Mouse (Mus musculus) Muller cell, postnatal 12 days (primary cell): ENCODE measurements around the gene Ccne1.
A peak's percentile ranks its signal among the peaks of the same experiment; 100 is the strongest.
"Not testable (repeated sequence)": the region's sequence is repeated elsewhere in the genome, so short reads cannot be mapped to it uniquely, and the experiment has no call there.

Experiments
- DNase-seq: peaks from one replicate; pipeline ENCODE4 v3.0.0-alpha.2; 2015; ENCODE audit errors: inconsistent ontology term

Gene Ccne1

GRCm38 (mm10) chr7:38107371-38108259, at the start of gene Ccne1:
Gene Ccne1, minus strand, starts transcription at chr7:38107534.
- DNase-seq: peak; percentile 100

GRCm38 (mm10) chr7:38155829-38156228, 48.5 kb upstream of the Ccne1 start:
- no peak for DNase-seq

- DNase-seq: no peak
Observed at GRCm38 (mm10) chr7:38152571-38152970, 45.2 kb upstream of the Ccne1 start.

- no peak for DNase-seq
Observed at GRCm38 (mm10) chr7:38151706-38152312, 44.5 kb upstream of the Ccne1 start.

- DNase-seq: no peak
Observed at GRCm38 (mm10) chr7:38147477-38147876, 40.1 kb upstream of the Ccne1 start.

- DNase-seq: peak; percentile 76
Observed at GRCm38 (mm10) chr7:38141747-38142545, 34.6 kb upstream of the Ccne1 start.

- DNase-seq: no peak
Observed at GRCm38 (mm10) chr7:38140324-38140723, 33.0 kb upstream of the Ccne1 start.

GRCm38 (mm10) chr7:38134471-38134870, 27.1 kb upstream of the Ccne1 start:
- no peak for DNase-seq

GRCm38 (mm10) chr7:38131186-38131585, 23.9 kb upstream of the Ccne1 start:
- no peak for DNase-seq

GRCm38 (mm10) chr7:38129986-38130729, 22.8 kb upstream of the Ccne1 start:
- no peak for DNase-seq

- no peak for DNase-seq
Observed at GRCm38 (mm10) chr7:38129491-38129890, 22.2 kb upstream of the Ccne1 start.

- DNase-seq: peak; percentile 62
Observed at GRCm38 (mm10) chr7:38128256-38128655, 20.9 kb upstream of the Ccne1 start.

- peak; percentile 22 for DNase-seq
Observed at GRCm38 (mm10) chr7:38125565-38126159, 18.3 kb upstream of the Ccne1 start.

GRCm38 (mm10) chr7:38124164-38124563, 16.8 kb upstream of the Ccne1 start:
- not testable (repeated sequence) for DNase-seq

GRCm38 (mm10) chr7:38118594-38118993, 11.3 kb upstream of the Ccne1 start:
- DNase-seq: no peak

- DNase-seq: no peak
Observed at GRCm38 (mm10) chr7:38112451-38112850, 5.1 kb upstream of the Ccne1 start.

GRCm38 (mm10) chr7:38111996-38112395, 4.7 kb upstream of the Ccne1 start:
- peak; percentile 93 for DNase-seq

- DNase-seq: no peak
Observed at GRCm38 (mm10) chr7:38108260-38108632, 912 bp upstream of the Ccne1 start.

GRCm38 (mm10) chr7:38106711-38107311, 523 bp downstream of the Ccne1 start:
- DNase-seq: peak; percentile 40

- no peak for DNase-seq
Observed at GRCm38 (mm10) chr7:38105379-38105778, 2.0 kb downstream of the Ccne1 start.

GRCm38 (mm10) chr7:38104097-38104496, 3.2 kb downstream of the Ccne1 start:
- DNase-seq: no peak
